Mouse (Mus musculus) midbrain, embryonic 16.5 days (tissue): Measurements from ENCODE around the gene Hist1h2ae. TPM values are rescaled to one million over a fixed set of nuclear protein-coding genes. Genes with fewer than 3 reads are reported as not detected.
"Not testable (repeated sequence)": the region's sequence is repeated elsewhere in the genome, so short reads cannot be mapped to it uniquely, and the experiment has no call there.

Source experiments
- ATAC-seq: fragments of 200-750 bp; cut with Nextera tagmentation; 2 replicates; pipeline ENCODE4 v1.8.0; 2017; ENCODE audit warnings: moderate TSS enrichment
- H3K27ac ChIP-seq: fragments of 300-500 bp; sonication (generic); 2 replicates; pipeline ENCODE4 v1.5.1; 2014; ENCODE audit warnings: mild to moderate bottlenecking, low read length, mixed read lengths
- H3K27me3 ChIP-seq: fragments of 300-500 bp; sonication (generic); 2 replicates; pipeline ENCODE4 v1.6.1; 2014; ENCODE audit warnings: low read depth, low read length, mixed read lengths; ENCODE audit not compliant: control insufficient read depth, insufficient read depth
- H3K36me3 ChIP-seq: fragments of 300-500 bp; sonication (generic); 2 replicates; pipeline ENCODE4 v1.6.1; 2014; ENCODE audit warnings: mild to moderate bottlenecking, low read length, moderate library complexity, mixed read lengths; ENCODE audit not compliant: control insufficient read depth, insufficient read depth
- H3K4me1 ChIP-seq: fragments of 300-500 bp; sonication (generic); 2 replicates; pipeline ENCODE4 v1.6.1; 2014; ENCODE audit warnings: mild to moderate bottlenecking, low read length, mixed read lengths; ENCODE audit not compliant: control insufficient read depth, insufficient read depth
- H3K4me2 ChIP-seq: fragments of 300-500 bp; sonication (generic); 2 replicates; pipeline ENCODE4 v1.6.1; 2014; ENCODE audit warnings: mild to moderate bottlenecking, low read length, mixed read lengths
- H3K4me3 ChIP-seq: fragments of 300-500 bp; sonication (generic); 2 replicates; pipeline ENCODE4 v1.5.1; 2014; ENCODE audit warnings: low read depth, mild to moderate bottlenecking, low read length, moderate library complexity, mixed read lengths
- H3K9ac ChIP-seq: fragments of 300-500 bp; sonication (generic); 2 replicates; pipeline ENCODE4 v1.6.1; 2014; ENCODE audit warnings: low read depth, low read length, mixed read lengths
- H3K9me3 ChIP-seq: fragments of 300-500 bp; sonication (generic); replicated peaks from 2 replicates; pipeline ENCODE4 v1.6.1; 2014; ENCODE audit warnings: mild to moderate bottlenecking, low read length, mixed read lengths; ENCODE audit not compliant: control insufficient read depth, poor library complexity, severe bottlenecking
- WGBS: fragments of 180-500 bp; shearing (Covaris S2); extraction: QIAGEN DNeasy Blood & Tissue Kit; methylation state at CpG from one replicate; pipeline ENCODE4 v1.1.7; 2014; 5-methylcytosine and 5-hydroxymethylcytosine counted together
- polyA plus RNA-seq: library from polyadenylated mRNA; unstranded; fragments of >200 nt; fragmentation: Nextera tagmentation; extraction: Ambion mirVana; gene quantifications from 2 replicates; pipeline ENCODE4 v1.2.1, GENCODE M21; 2015

The Hist1h2ae gene
- polyA plus RNA-seq, 1 experiment from 2014 or later, result 7.7 TPM

- 8% methylated on average over 9 of the region's 9 CpGs for WGBS
- H3K4me3 ChIP-seq, result no peak overlapping the region
- no peaks in the 10 kb centered on the region for H3K36me3 ChIP-seq
- no peak overlapping the region for H3K4me2 ChIP-seq
- H3K9me3 ChIP-seq, result no peaks in the 10 kb centered on the region
- no peak overlapping the region for H3K27ac ChIP-seq
- no peaks in the 10 kb centered on the region for H3K4me1 ChIP-seq
- no peaks in the 10 kb centered on the region for H3K27me3 ChIP-seq
- H3K9ac ChIP-seq, result no peak overlapping the region
- ATAC-seq, result no peak; the same call in 1 of the 2 replicates
Measured at GRCm38 (mm10) chr13:23597957-23598356, 26.9 kb upstream of the Hist1h2ae start.

- H3K4me1 ChIP-seq, result no peaks in the 10 kb centered on the region
- ATAC-seq, result no peak
- no peak overlapping the region for H3K4me3 ChIP-seq
- no peak overlapping the region for H3K27ac ChIP-seq
- H3K9me3 ChIP-seq, result no peaks in the 10 kb centered on the region
- no peak overlapping the region for H3K4me2 ChIP-seq
- 87% methylated on average over 7 of the region's 7 CpGs for WGBS
- H3K9ac ChIP-seq, result no peak overlapping the region
- no peaks in the 10 kb centered on the region for H3K27me3 ChIP-seq
- no peaks in the 10 kb centered on the region for H3K36me3 ChIP-seq
Measured at GRCm38 (mm10) chr13:23595622-23596372, 24.8 kb upstream of the Hist1h2ae start.

- no peaks in the 10 kb centered on the region for H3K36me3 ChIP-seq
- 83% methylated on average over 2 of the region's 2 CpGs for WGBS
- ATAC-seq, result no peak
Measured at GRCm38 (mm10) chr13:23595185-23595584, 24.2 kb upstream of the Hist1h2ae start.

DNA sequence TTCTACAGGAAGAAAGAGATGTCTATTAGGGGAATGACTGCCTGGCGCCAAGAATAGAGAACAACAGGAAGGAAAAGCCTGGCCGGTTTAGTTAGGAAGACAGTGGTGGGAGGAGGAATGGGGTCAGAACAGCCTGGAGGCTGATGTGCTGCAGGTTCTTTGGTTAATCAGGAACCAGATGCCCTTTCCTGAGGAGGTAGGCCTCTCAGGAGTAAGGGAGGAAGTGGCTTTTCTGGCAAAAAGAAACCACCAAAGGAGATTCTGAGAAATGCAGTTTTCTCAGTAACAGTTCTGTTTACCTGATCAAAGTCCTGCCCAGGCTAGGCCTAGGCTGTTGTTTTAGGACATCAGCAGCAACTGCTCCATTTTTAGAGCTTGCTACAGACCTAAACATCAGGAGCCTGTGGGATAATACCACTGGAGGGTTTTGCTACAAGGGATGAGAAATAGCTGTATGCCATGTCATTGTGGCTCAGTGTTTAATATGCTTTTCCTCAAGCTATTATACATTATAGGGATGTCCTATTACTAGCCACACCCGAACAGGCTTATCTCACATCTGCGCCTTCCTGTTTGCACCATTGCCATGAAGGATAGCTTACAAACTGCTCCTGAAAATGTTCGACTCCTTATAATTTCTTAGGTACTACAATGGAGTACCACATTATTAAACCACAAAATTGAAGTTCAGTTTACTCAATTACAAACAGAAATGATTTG, 22.2 kb upstream of the Hist1h2ae start:
- no peak for ATAC-seq
- 91% methylated on average over 5 of the region's 5 CpGs for WGBS

More at GRCm38 (mm10) chr13:23595185-23595584, 24.2 kb upstream of the Hist1h2ae start:
- Histone ChIP-seq H3K4me3 (no peak overlapping the region), H3K27me3 (no peaks in the 10 kb centered on the region), H3K4me2 (no peak overlapping the region), H3K9ac (no peak overlapping the region), H3K9me3 (no peaks in the 10 kb centered on the region), H3K4me1 (no peaks in the 10 kb centered on the region), H3K27ac (no peak overlapping the region)

DNA sequence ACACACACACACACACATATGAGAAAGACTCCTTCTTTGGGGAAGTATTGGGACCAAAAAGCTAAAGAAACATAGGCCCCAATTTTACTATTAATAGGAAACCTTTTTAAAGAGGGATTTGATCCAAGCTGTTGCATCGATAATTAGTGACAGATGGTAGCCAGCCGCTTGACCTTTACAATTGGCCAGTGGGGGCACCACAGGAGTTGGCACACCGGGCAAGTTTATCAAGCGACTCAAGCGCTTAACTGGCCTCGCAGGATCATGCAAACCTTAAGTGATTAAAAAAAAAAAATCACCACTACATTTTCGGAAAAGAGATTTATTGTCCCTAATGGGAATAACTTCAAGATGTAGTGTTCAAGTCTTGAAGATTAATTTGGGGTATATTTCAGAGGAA, 21.6 kb upstream of the Hist1h2ae start:
- Histone ChIP-seq H3K27me3 (no peaks in the 10 kb centered on the region), H3K9ac (no peak overlapping the region), H3K4me1 (no peaks in the 10 kb centered on the region), H3K36me3 (no peaks in the 10 kb centered on the region), H3K4me2 (no peak overlapping the region), H3K27ac (no peak overlapping the region), H3K9me3 (no peaks in the 10 kb centered on the region), H3K4me3 (no peak overlapping the region)
- 85% methylated on average over 7 of the region's 7 CpGs for WGBS
- ATAC-seq, result no peak

More for the DNA sequence above, 22.2 kb upstream of the Hist1h2ae start:
- Histone ChIP-seq H3K27ac (no peak overlapping the region), H3K9me3 (no peaks in the 10 kb centered on the region), H3K9ac (no peak overlapping the region), H3K4me1 (no peaks in the 10 kb centered on the region), H3K27me3 (no peaks in the 10 kb centered on the region), H3K4me2 (no peak overlapping the region), H3K4me3 (no peak overlapping the region), H3K36me3 (no peaks in the 10 kb centered on the region)

DNA sequence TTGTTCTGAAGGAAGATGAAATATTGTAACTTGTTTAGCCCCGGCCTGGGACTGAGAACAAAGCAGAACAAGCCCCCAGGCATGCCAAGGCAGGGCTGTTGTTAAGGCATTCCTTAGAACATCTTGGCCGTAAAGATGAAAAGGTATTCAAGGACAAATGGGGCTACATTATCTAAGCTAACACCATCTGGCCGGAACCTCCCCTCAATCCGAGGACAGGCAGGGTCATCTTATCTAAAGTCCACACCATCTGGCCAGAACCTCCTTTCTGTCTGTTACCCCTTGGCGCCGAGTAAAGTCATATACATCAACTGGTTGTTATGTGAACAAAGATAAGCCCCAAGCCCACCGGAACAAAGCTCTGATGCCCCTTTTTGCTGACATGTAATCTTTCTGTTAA, 20.9 kb upstream of the Hist1h2ae start:
- not testable (repeated sequence) for H3K4me3 ChIP-seq, H3K4me2 ChIP-seq, ATAC-seq, H3K4me1 ChIP-seq, H3K27me3 ChIP-seq, H3K36me3 ChIP-seq, H3K9ac ChIP-seq, H3K9me3 ChIP-seq, H3K27ac ChIP-seq
- WGBS, result 90% methylated on average over 7 of the region's 7 CpGs

DNA sequence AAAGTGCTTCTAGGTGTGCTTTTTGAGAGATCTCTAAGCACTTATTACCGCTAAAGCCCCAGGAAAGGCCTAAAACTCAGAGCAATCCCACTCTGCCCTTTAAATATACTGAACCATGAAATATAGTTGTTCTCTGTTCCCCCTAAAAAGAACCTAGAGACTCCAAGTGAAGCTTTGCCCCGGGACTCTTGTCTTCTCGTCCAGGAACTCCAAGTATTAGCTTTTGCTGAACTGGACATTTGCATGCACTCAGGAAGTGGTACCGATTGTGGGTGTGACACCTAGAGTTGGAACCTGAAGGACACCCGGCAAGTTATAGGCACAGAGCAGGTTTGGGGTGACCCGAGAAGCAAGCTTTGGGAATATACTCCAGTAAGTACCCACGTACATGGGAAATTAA, 20.2 kb upstream of the Hist1h2ae start:
- Histone ChIP-seq H3K4me3 (no peak overlapping the region), H3K27ac (no peak overlapping the region), H3K4me1 (peaks cover 5% of the 10 kb centered on the region), H3K4me2 (no peak overlapping the region), H3K36me3 (no peaks in the 10 kb centered on the region), H3K9ac (no peak overlapping the region), H3K9me3 (no peaks in the 10 kb centered on the region), H3K27me3 (no peaks in the 10 kb centered on the region)
- WGBS, result 97% methylated on average over 7 of the region's 7 CpGs
- ATAC-seq, result no peak

DNA sequence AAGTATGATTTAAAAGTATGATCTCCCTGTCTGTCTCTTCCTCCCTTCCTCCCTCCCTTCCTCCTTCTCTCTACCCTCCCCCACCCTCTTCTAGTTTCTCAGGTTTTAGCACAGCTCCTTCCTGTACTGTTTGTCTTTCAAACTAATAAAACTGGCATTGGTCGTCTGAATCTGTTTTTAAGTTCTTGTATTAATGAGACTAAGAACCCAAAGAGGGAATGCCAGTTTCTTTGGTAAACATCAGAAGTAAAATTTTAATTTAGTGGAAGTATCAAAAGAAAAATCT, 15.9 kb upstream of the Hist1h2ae start:
- Histone ChIP-seq H3K9ac (no peak overlapping the region), H3K36me3 (no peaks in the 10 kb centered on the region), H3K4me2 (peak overlapping the region; percentile 54), H3K27me3 (no peaks in the 10 kb centered on the region), H3K4me1 (peaks cover 22% of the 10 kb centered on the region), H3K4me3 (no peak overlapping the region), H3K9me3 (no peaks in the 10 kb centered on the region), H3K27ac (no peak overlapping the region; the same call in 1 of the 2 replicates)
- no peak for ATAC-seq
- 3% methylated on average over 1 of the region's 1 CpGs for WGBS
